Mouse (Mus musculus): ENCODE results near the gene Fat3. TPM values are rescaled to one million over a fixed set of nuclear protein-coding genes. Genes with fewer than 3 reads are reported as not detected.

Fat3 gene
- polyA plus RNA-seq, 1 experiment from 2014 or later = 0.09 TPM

DNA sequence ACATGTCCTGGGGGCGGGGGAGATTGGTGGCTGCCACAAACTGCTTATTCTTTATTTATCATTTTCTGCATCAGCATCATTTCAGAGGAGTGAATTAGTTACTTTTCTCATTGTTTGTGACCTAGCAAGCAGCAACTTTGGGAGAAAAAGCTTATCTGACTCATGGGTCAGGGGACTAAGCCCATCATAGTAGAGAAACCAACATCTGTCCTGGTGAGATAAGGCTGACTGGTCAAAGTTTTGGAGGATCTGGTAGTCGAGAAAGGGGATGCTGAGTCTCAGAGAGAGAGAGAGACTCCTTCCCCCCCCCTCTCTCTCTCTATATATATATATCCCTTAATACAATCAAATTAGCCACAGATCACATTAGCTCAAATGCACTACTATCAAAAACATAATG lies 273.7 kb downstream of the Fat3 start:
- no peak for DNase-seq (ENCODE audit: low read depth, low spot score)
- H3K27me3 ChIP-seq = no peaks in the 10 kb centered on the region
- in situ Hi-C loops (cut with MboI; ENCODE audit: low pct_unique_long_range_greater_than_20kb) = no loop called here
- TF ChIP-seq CTCF (IDR thresholded peaks at IDR 0.05) = no peak
- POLR2A ChIA-PET = no interaction called here
- ATAC-seq = no peak
- CTCF ChIA-PET = no interaction called here

GRCm38 (mm10) chr9:16226545-16226944 lies 274.5 kb downstream of the Fat3 start:
- no peaks in the 10 kb centered on the region for H3K27me3 ChIP-seq
- POLR2A ChIA-PET = no interaction called here
- in situ Hi-C loops (cut with MboI; ENCODE audit: low pct_unique_long_range_greater_than_20kb) = no loop called here
- TF ChIP-seq CTCF (IDR thresholded peaks at IDR 0.05) = no peak
- DNase-seq (ENCODE audit: low read depth, low spot score) (no peak), ATAC-seq (no peak)
- CTCF ChIA-PET = no interaction called here

GRCm38 (mm10) chr9:16221885-16222284 lies 279.2 kb downstream of the Fat3 start:
- POLR2A ChIA-PET = interaction anchor here (0.6 kb wide), 1 partner anchor 158 kb away, joined by 3 read pairs; no protein-coding TSS in a partner anchor
- no peak for ATAC-seq

DNA sequence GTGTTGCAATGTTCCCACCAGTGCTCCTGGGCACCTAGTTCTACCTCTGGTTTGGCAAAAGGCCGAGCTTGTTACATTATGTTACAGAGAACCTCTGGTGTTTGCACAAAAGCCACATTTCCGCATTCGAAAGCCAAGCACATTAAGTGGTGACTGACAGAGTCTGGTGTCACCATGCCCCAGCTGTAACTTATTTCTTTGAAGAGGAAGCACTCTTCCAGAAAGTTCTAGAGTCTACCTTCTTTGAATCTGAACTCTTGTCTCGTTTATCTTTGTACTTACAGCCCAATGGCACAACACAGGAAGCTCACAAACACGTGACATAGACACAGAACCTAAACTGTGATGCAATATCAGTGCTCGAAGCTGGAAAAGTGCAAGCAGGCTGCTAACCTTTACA lies 284.9 kb downstream of the Fat3 start:
- CTCF ChIA-PET = interaction anchor here (0.6 kb wide), 1 partner anchor 35 kb away, joined by 3 read pairs; no protein-coding TSS in a partner anchor
- no peaks in the 10 kb centered on the region for H3K27me3 ChIP-seq
- no peak for ATAC-seq
- no peak for TF ChIP-seq CTCF (IDR thresholded peaks at IDR 0.05)
- POLR2A ChIA-PET = no interaction called here
- DNase-seq (ENCODE audit: low read depth, low spot score) = no peak
- in situ Hi-C loops (cut with MboI; ENCODE audit: low pct_unique_long_range_greater_than_20kb) = no loop called here

More at GRCm38 (mm10) chr9:16221885-16222284, 279.2 kb downstream of the Fat3 start:
- DNase-seq (ENCODE audit: low read depth, low spot score) = no peak
- in situ Hi-C loops (cut with MboI; ENCODE audit: low pct_unique_long_range_greater_than_20kb) = no loop called here
- H3K27me3 ChIP-seq = no peaks in the 10 kb centered on the region
- CTCF ChIA-PET = no interaction called here
- no peak for TF ChIP-seq CTCF (IDR thresholded peaks at IDR 0.05)

DNA sequence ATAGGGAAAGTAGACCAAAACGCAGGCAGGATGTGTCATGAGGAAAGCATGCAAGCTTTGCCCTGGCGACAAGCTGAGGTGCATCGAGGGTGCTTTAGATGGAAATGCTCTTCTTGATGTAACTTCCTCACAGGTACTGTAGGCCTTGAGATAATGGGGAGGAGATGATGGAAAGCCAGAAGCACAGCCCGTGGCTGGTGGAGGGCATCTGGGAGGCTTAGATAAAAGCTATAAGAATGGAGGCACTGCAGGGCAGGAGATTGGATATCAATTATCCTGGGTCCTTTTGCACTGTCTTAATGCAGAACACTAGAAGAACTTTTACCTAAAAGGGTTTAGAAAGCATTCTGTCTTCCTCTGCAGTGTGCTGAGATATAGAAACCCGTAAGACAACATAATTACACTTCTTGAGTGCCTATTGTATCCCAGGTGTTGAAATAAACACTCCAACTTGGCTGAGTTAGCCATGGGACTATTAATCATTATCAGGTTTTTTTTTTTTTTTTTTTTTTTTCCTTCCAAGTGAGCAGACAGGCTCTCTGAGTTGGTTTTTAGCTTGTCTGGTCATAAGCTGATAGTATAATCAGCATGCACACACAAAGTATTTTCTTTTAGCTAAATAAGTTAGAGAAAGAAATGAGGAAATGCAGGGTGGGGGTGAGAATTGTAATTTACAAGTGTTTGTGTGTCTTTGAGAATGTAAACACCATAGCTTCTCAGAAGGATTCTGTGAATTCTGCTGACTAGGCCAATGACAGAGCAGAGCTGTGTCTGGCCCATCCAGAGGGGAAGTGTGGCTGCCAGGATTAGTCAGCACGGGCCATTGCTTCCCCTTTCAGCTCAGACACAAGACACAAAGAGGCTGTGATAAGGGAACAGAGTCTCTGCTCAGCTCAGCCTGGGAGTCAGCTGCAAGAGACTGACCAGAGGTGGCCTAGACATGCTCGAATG lies 286.1 kb downstream of the Fat3 start:
- TF ChIP-seq CTCF (IDR thresholded peaks at IDR 0.05) = no peak
- in situ Hi-C loops (cut with MboI; ENCODE audit: low pct_unique_long_range_greater_than_20kb) = no loop called here
- no peaks in the 10 kb centered on the region for H3K27me3 ChIP-seq
- no peak for DNase-seq (ENCODE audit: low read depth, low spot score)
- CTCF ChIA-PET = interaction anchor here (1.3 kb wide), 1 partner anchor 13 kb away, joined by 9 read pairs; no protein-coding TSS in a partner anchor
- ATAC-seq = peak; percentile 76
- POLR2A ChIA-PET = no interaction called here

GRCm38 (mm10) chr9:16213324-16213723 lies 287.8 kb downstream of the Fat3 start:
- no peak for TF ChIP-seq CTCF (IDR thresholded peaks at IDR 0.05)
- no peaks in the 10 kb centered on the region for H3K27me3 ChIP-seq
- DNase-seq (ENCODE audit: low read depth, low spot score) (no peak), ATAC-seq (no peak)
- POLR2A ChIA-PET = no interaction called here
- in situ Hi-C loops (cut with MboI; ENCODE audit: low pct_unique_long_range_greater_than_20kb) = no loop called here
- CTCF ChIA-PET = interaction anchor here (0.9 kb wide), 1 partner anchor 12 kb away, joined by 3 read pairs; no protein-coding TSS in a partner anchor

DNA sequence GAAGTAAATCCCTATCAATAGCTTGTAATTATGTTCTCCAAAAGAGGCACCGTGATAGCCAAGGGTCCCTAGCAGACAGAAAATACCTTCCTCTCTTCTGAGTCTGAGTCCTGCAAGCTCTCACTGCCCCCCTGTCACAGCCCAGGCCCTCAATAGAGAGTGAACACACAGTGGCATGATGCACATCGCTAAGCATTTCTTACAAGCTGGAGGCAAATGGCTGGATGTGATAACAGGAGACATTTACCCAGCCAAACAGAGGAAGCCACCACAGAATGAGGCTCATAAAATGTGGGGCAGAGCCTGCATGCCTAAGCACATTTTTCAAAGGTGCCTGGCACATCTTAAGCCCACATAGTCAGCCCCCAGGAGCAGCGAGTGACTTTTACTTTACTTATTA lies 288.5 kb downstream of the Fat3 start:
- ATAC-seq (no peak), DNase-seq (ENCODE audit: low read depth, low spot score) (no peak)
- no peaks in the 10 kb centered on the region for H3K27me3 ChIP-seq
- in situ Hi-C loops (cut with MboI; ENCODE audit: low pct_unique_long_range_greater_than_20kb) = no loop called here
- ChIA-PET CTCF (interaction anchor here (0.9 kb wide), 1 partner anchor 11 kb away, joined by 3 read pairs; no protein-coding TSS in a partner anchor), POLR2A (no interaction called here)
- no peak for TF ChIP-seq CTCF (IDR thresholded peaks at IDR 0.05)

DNA sequence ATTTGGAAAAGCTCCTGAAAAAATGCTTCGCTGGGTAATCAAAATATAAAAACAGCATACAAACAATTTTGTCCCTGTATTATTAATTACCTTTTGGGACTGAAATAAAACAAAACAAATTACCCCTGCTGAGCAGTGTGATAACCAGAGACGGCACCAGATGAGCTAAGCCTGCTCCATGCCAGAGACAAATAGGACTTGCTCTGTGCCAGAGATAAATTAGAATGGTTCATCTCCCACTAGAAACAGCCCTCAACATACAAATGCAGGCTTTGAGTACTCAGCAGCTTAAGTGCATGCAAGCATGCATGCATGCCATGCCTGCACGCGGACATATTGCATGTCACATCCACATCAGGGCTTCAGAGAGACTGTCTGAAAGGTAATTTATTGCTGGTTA lies 288.9 kb downstream of the Fat3 start:
- H3K27me3 ChIP-seq = no peaks in the 10 kb centered on the region
- no peak for DNase-seq (ENCODE audit: low read depth, low spot score)
- TF ChIP-seq CTCF (IDR thresholded peaks at IDR 0.05) = no peak
- POLR2A ChIA-PET = no interaction called here
- in situ Hi-C loops (cut with MboI; ENCODE audit: low pct_unique_long_range_greater_than_20kb) = no loop called here
- ATAC-seq = no peak
- CTCF ChIA-PET = no interaction called here

GRCm38 (mm10) chr9:16211468-16211867 lies 289.6 kb downstream of the Fat3 start:
- ATAC-seq = no peak
- POLR2A ChIA-PET = no interaction called here
- TF ChIP-seq CTCF (IDR thresholded peaks at IDR 0.05) = no peak
- in situ Hi-C loops (cut with MboI; ENCODE audit: low pct_unique_long_range_greater_than_20kb) = no loop called here
- CTCF ChIA-PET = no interaction called here
- H3K27me3 ChIP-seq = no peaks in the 10 kb centered on the region
- no peak for DNase-seq (ENCODE audit: low read depth, low spot score)

DNA sequence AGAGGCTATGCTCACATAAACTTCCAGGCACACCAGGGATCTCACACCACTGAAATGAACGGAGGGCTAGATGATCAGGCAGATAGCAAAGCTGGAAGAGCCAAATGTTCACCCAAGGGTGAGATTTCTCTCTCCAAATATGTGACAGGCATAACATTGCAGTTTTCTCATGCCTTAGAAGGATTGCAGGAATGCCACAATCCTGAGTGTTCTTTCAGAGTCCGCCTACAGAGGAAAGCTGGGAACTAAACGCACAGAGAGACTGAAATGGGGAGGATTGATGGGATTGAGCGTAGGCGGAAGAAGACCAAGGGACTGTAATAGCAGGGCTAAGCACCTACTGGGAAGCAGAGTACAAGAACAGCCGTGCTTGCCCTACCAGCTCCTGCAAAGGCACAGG lies 298.8 kb downstream of the Fat3 start:
- no peak for TF ChIP-seq CTCF (IDR thresholded peaks at IDR 0.05)
- ChIA-PET POLR2A (no interaction called here), CTCF (interaction anchor here (1.0 to 2.2 kb wide), 3 partner anchors 9 to 28 kb away, joined by 3 to 9 read pairs (median 4); no protein-coding TSS in a partner anchor)
- in situ Hi-C loops (cut with MboI; ENCODE audit: low pct_unique_long_range_greater_than_20kb) = no loop called here
- no peak for ATAC-seq
- no peak for DNase-seq (ENCODE audit: low read depth, low spot score)
- no peaks in the 10 kb centered on the region for H3K27me3 ChIP-seq

DNA sequence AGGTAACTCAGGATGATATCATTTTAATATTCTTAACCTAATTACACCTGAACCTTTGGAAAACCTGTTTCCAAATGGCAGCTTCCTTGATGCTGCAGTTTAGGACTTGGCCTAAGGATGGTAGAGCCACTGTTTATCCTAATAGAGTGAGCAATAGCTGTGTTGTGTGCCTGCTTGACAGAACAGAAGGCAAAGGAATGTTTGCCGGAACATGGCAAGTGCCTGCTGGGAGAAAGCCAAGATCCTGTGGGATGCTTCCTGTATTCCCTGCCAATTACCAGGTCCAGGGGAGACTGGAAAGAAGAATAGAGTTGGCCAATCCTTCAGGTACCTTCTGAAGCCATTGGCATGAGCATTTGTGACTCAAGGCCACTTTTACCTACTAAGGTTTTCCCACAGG lies 300.1 kb downstream of the Fat3 start:
- no peak for ATAC-seq
- no peaks in the 10 kb centered on the region for H3K27me3 ChIP-seq
- CTCF ChIA-PET = interaction anchor here (1.1 to 2.2 kb wide), 3 partner anchors 12 to 26 kb away, joined by 3 to 9 read pairs (median 3); no protein-coding TSS in a partner anchor
- DNase-seq (ENCODE audit: low read depth, low spot score) = no peak
- TF ChIP-seq CTCF (IDR thresholded peaks at IDR 0.05) = no peak
- POLR2A ChIA-PET = no interaction called here
- in situ Hi-C loops (cut with MboI; ENCODE audit: low pct_unique_long_range_greater_than_20kb) = no loop called here
